Mouse (Mus musculus) c-Kit-positive CD71-positive TER-119-negative erythroid progenitor cells, embryonic 14.5 days (primary cell): ENCODE results near the gene Mup12.
"Not testable (repeated sequence)": the region's sequence is repeated elsewhere in the genome, so short reads cannot be mapped to it uniquely, and the experiment has no call there.

Source experiments
- DNase-seq: peaks from one replicate; pipeline ENCODE4 v3.0.0-alpha.2; 2013; ENCODE audit warnings: low read depth

The Mup12 gene

GRCm38 (mm10) chr4:60741226-60741625, at the start of gene Mup12:
Mup12 (minus strand) TSS chr4:60741326.
- DNase-seq: not testable (repeated sequence)
